Mouse (Mus musculus) megakaryocyte-erythroid progenitor cell, adult 5-6 weeks (primary cell): ENCODE data around the gene Pttg1ip. TPM values are rescaled to one million over a fixed set of nuclear protein-coding genes. Genes with fewer than 3 reads are reported as not detected.

ENCODE experiments used
- ATAC-seq: replicated peaks from 2 replicates; pipeline ENCODE4 v1.8.0; 2016; ENCODE audit warnings: mild to moderate bottlenecking, inconsistent platforms; ENCODE audit not compliant: severe bottlenecking, poor library complexity, low FRiP score, low TSS enrichment
- total RNA-seq, 2 experiments: library from RNA; stranded (forward) in 1 of 2; stranded (reverse) in 1 of 2; fragments of 200-1000, 215-1000 nt in 1 of 2; fragments of >200 nt in 1 of 2; fragmentation: Nextera tagmentation in 1 of 2; gene quantifications; 2 replicates each; pipeline ENCODE4 v1.2.3; 2014 to 2017

Pttg1ip gene
- total RNA-seq, 2 experiments from 2014 or later, result 37.6 to 48.4 TPM

- ATAC-seq, result peak; percentile 36
These were observed 16.5 kb upstream of the Pttg1ip start for GRCm38 (mm10) chr10:77565005-77565404.

- peak; percentile 75 for ATAC-seq
These were observed 14.9 kb upstream of the Pttg1ip start for GRCm38 (mm10) chr10:77566651-77567050.

DNA sequence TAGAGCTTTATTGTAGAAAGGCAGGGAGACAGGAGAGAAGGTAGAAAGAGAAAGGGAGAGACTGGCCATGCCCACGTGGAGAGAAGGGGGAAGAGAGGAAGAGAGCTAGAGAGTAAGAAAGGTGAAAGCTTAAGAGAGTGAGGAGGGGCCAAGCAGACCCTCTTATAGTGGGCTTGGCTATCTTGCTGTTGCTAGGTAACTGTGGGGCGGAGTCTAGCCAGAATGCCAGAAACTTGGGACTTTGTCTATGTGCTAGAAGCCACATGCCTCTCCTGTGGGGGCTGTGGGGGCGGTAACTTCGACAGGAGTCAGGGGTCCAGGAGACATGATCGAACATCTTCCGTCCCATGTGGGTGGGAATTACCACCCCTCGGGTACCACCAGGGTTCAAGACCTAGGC, 12.0 kb upstream of the Pttg1ip start:
- ATAC-seq, result no peak

DNA sequence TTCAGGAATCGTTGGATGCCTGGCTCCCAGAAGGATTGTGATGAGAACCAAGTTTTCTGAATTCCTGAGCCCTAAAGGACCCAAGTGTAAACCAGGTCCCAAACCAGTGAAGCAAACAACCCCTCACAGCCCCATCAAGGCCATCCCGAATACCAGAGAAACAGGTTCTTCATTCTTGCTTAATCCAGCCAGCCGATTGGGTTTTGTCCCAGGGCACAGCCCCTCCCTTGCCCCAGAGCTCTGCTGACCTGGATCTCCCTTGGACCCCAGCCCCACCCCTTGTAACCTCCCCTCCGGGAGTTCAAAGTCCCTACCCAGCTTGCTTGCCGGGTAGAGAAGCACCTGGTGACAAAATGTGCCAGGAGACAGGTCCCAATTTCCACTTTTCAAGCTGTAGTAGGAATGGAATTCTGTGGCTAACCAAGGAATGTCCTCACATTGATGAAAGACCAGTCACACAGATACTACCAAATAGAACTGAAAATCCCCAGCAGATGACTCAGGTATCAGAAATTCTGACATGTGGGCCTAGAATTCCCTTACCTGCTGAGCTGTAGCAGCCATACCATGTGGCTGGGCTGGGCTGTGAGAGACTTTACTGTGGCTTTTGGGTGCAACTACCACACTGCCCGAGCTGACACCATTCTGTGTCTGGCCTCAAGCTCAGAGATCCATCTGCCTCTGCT, 11.4 kb upstream of the Pttg1ip start:
- no peak for ATAC-seq

- ATAC-seq, result peak; percentile 63
These were observed 9.3 kb upstream of the Pttg1ip start for GRCm38 (mm10) chr10:77572225-77572624.

DNA sequence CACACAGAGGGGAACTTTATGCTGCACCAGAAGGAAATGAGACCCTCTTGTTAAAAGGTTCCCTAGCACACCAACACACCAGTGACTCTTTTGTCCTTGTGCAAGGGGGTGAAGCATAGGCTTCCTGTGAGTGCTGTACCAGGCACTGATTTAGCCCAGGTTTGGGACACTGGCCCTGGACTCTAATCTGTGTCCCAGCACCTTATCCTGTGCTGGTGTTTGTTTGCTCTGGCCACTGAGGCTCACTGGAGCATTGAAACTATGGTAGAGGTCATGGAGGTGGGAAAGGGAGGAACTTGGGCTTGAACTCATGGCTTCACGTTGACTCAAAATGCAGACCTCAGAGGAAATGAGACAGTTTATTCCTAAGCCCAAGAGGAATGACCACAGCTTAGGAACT, 8.4 kb upstream of the Pttg1ip start:
- no peak for ATAC-seq

DNA sequence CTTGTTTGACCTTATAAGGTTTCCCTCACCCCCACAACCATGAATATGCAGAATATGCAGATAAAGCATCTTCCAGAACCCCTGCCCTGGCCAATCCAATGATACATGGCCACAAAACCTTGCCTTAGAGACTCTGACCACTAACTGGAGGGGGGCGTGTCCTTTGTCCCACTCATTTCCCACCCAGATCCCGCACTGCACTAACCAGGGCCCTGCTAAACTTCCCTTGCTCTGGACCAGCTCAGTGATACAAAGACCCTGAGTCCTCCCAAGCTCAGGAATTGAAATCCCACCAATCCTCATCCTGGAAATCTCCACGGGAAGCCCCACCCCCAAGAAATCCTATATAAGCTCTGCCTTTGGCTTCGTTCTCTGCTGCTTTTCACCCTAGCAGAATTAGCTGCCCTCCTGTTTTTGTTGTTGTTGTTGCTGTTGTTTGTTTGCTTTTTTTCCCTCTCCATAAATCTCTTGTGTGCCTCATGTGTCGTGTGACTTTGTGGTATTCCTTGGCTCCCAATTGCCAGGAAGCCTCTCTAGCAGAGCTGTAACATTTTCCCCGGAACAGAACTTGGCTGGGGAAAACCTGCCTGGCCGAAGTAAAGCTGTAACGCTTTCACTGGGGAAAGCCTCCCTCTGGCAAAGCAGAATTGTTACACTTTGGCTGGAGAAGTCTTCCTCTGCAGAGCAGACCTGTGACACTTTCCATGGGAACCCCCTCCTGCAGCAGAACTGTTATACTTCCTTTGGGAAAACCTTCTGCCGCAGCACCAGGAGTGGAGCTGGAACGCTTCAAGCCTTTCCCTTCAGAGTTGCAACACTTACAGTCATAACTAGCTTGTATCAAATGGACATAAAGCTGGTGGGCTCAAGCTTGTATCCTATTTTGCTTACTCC, 1.2 kb upstream of the Pttg1ip start:
- no peak for ATAC-seq

GRCm38 (mm10) chr10:77581023-77581407, 505 bp upstream of the Pttg1ip start:
- no peak for ATAC-seq

- 0 out of 2 replicates have a peak, but pooled peaks have one; percentile 0 for ATAC-seq
These were observed 732 bp downstream of the Pttg1ip start for GRCm38 (mm10) chr10:77582285-77582618.

DNA sequence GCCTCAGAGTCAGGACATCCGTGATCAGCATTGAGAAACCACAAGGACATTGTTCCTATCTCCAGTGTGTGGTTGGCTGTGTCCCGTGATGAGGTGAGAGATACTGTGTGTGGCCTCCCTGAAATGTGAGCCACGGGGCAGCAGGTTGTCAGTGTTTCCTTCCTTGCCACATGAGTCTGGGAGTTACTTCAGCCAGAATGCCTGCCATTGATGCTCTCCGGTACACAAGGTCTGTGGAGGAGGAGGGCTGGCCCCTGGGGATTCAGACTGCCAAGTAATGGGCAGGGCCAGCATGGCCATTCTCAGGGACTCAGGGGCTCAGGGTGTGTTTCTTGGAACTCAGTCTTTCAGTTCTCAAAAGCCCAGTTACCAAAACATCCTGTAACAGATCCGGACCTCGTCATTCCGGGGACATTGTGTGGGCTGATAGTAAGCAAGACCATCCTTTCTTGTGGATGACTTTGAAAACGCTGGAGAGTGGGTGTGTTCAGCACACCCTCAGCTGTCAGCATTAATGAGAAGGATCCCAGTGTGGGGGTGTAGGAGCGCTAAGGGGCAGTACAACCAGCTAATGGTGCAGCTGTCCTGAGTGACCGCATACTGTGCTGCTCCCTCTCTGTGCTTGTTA, 2.4 kb downstream of the Pttg1ip start:
- peak; percentile 65 for ATAC-seq

DNA sequence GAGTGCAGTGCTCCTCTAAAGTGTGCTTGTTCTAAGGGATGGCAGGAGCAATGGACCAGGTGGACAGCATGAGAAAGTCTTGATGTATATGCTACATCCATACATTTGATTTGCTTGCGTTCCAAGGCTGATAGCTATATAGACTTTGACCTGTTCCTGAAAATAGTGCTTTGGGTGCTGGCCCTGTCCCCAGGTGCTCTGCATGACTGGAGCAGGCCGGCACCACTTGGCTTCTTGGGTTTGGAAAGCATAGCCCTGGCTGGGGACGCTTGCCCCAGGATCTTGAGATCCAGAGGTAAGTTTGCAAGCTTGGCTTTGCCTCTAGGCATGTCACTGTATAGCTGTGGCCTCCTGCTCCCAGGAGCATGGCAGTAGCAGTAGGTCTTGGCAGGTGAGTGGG, 5.1 kb downstream of the Pttg1ip start:
- ATAC-seq, result no peak

- no peak for ATAC-seq
These were observed 5.7 kb downstream of the Pttg1ip start for GRCm38 (mm10) chr10:77587091-77587775.

DNA sequence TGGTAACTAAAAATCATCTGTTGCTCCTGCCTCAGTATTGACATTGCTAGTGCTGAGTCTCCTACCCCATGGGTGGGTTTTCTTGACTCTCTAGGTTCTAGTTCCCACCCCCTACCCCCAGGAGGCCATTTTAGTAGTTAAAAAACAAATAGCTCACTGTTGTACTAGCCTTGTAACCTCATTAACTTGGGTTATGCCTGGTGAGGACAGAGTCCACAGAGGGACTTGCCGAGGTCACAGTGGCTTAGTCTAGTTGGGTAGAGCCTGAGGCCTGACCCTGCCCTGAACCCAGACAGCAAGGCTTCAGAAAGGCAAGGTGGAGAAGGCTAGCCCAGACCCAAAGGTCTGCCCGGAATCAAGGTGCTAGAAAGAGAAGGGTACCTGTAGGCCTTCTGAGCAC, 6.5 kb downstream of the Pttg1ip start:
- no peak for ATAC-seq

DNA sequence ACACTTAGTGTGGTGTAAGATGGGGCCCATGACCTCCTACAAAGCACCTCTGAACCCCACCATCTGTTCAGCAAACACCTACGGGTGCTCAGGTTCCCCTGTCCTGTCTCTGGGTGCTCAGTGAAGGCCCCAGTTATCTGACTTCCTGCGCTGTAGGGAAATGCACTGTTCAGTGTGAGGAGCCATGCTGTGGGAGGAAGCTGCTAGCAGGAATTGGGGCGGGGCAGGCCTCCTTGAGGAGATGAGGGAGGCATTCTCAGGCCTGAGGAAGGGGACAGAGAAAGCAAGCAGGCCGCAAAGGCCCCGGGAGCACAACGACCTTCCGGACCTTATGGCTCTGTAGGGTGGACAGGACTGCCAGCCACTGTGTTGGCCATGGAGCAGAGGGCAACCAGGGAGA, 7.6 kb downstream of the Pttg1ip start:
- ATAC-seq, result no peak

DNA sequence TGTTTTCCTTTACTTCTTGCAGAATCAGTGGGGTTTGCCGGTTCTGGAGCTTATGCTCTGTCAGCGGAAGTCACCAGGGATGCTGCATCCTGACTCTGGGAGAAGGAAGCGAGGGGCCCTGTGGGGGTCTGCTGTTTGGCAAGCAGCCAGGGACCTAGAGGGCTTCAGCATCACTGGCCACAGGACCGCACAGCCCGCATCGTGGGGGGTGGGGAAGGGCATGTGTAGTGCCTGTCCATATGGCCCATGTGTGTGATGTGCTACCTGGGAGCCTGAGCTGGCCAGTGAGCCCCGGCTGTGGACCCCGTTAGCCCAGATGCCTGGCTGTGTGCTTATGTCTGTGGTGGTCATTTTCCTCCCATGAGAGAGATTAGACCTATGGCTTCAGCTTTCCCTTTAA, 8.2 kb downstream of the Pttg1ip start:
- no peak for ATAC-seq

GRCm38 (mm10) chr10:77590812-77591211, 9.3 kb downstream of the Pttg1ip start:
- ATAC-seq, result peak; percentile 92

- ATAC-seq, result no peak
These were observed 10.0 kb downstream of the Pttg1ip start for GRCm38 (mm10) chr10:77591546-77591945.

- no peak for ATAC-seq
These were observed 14.5 kb downstream of the Pttg1ip start for GRCm38 (mm10) chr10:77596060-77596459.

- no peak for ATAC-seq
These were observed 21.5 kb downstream of the Pttg1ip start for GRCm38 (mm10) chr10:77603021-77603420.

DNA sequence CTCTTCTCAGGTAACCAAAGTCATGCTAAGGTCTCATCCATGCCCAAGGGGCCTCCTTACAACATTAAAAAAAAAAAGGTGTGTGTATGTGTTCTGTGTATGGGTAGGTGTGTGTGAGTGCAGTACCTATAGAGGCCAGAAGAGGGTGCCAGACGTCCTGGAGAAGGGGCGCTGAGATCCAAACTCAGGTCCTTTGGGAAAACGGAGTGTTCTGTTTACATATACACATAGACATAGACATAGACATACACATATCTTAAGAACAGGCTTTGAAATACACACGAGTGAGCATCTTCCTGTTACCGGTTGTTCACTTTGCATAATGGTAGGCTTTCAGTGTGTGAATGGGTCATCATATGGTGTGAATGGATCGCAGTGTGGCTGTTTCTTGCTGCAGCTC, 22.6 kb downstream of the Pttg1ip start:
- ATAC-seq, result no peak
